Mouse (Mus musculus) intestine, postnatal 0 days (tissue): ENCODE measurements around the gene Plcb2. TPM values are rescaled to one million over a fixed set of nuclear protein-coding genes. Genes with fewer than 3 reads are reported as not detected.
A peak's percentile ranks its signal among the peaks of the same experiment; 100 is the strongest.

Experiments
- ATAC-seq: fragments of 200-750 bp; cut with Nextera tagmentation; 2 replicates; pipeline ENCODE4 v1.8.0; 2017; ENCODE audit warnings: mild to moderate bottlenecking, moderate TSS enrichment, moderate library complexity
- H3K27ac ChIP-seq: fragments of 300-500 bp; sonication (generic); 2 replicates; pipeline ENCODE4 v1.5.1; 2014; ENCODE audit warnings: mild to moderate bottlenecking, low read depth, low read length, moderate library complexity
- H3K27me3 ChIP-seq: fragments of 300-500 bp; sonication (generic); replicated peaks from 2 replicates; pipeline ENCODE4 v1.6.1; 2014; ENCODE audit warnings: low read length, mixed read lengths; ENCODE audit not compliant: control insufficient read depth, insufficient read depth
- H3K36me3 ChIP-seq: fragments of 300-500 bp; sonication (generic); 2 replicates; pipeline ENCODE4 v1.6.1; 2014; ENCODE audit warnings: mild to moderate bottlenecking, moderate library complexity; ENCODE audit not compliant: control insufficient read depth, insufficient read depth
- H3K4me1 ChIP-seq: fragments of 300-500 bp; sonication (generic); replicated peaks from 2 replicates; pipeline ENCODE4 v1.6.1; 2014; ENCODE audit warnings: antibody characterized with exemption, low read length, mixed read lengths; ENCODE audit not compliant: control insufficient read depth, insufficient read depth
- H3K4me2 ChIP-seq: fragments of 300-500 bp; sonication (generic); replicated peaks from 2 replicates; pipeline ENCODE4 v1.6.1; 2014; ENCODE audit warnings: low read depth, mild to moderate bottlenecking, moderate library complexity
- H3K4me3 ChIP-seq: fragments of 300-500 bp; sonication (generic); 2 replicates; pipeline ENCODE4 v1.5.1; 2014; ENCODE audit warnings: low read depth, low read length
- H3K9ac ChIP-seq: fragments of 300-500 bp; sonication (generic); 2 replicates; pipeline ENCODE4 v1.6.1; 2014; ENCODE audit warnings: mild to moderate bottlenecking, low read depth, low read length
- H3K9me3 ChIP-seq: fragments of 300-500 bp; sonication (generic); 2 replicates; pipeline ENCODE4 v1.6.1; 2016; ENCODE audit warnings: mixed run types; ENCODE audit not compliant: control insufficient read depth
- CTCF ChIP-seq: sonication (generic); IDR thresholded peaks from 2 replicates; pipeline ENCODE4 v1.5.1; 2016; ENCODE audit warnings: low read depth, mild to moderate bottlenecking, control low read depth, antibody characterized with exemption, moderate library complexity
- WGBS: fragments of 180-500 bp; shearing (Covaris S2); extraction: QIAGEN DNeasy Blood & Tissue Kit; methylation state at CpG from one replicate; pipeline ENCODE4 v1.1.7; 2014; 5-methylcytosine and 5-hydroxymethylcytosine counted together
- polyA plus RNA-seq: library from polyadenylated mRNA; unstranded; fragments of >200 nt; fragmentation: Nextera tagmentation; extraction: Ambion mirVana; gene quantifications from 2 replicates; pipeline ENCODE4 v1.2.1, GENCODE M21; 2015

Gene Plcb2
- polyA plus RNA-seq, 1 experiment from 2014 or later, result 0.59 TPM

DNA sequence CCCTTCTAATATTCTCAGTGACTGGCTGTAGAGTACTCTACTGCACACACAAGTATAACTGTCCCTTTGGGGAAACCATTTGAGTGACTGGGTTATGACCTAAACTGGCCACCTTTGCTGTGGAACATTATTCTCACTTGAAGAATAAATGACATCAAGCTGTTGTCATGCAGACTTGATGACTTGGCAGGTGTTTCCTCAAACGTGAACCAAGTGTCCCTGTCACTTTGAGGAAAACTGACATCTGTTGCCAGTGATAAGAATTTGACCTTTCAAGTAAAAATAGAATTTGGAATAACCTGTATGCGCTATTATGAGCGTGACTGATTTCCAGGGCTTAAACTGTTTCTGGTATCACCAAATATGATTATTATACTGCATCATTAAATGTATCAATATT, 12.1 kb upstream of the Plcb2 start:
- H3K36me3 ChIP-seq, result no peaks in the 10 kb centered on the region
- no peak overlapping the region for H3K4me2 ChIP-seq
- no peak for TF ChIP-seq CTCF
- H3K27me3 ChIP-seq, result peaks cover 6% of the 10 kb centered on the region; the same call in 1 of the 2 replicates
- WGBS, result 58% methylated on average over 3 of the region's 3 CpGs
- no peak overlapping the region for H3K9ac ChIP-seq
- no peaks in the 10 kb centered on the region for H3K4me1 ChIP-seq
- no peaks in the 10 kb centered on the region for H3K9me3 ChIP-seq
- ATAC-seq, result no peak
- H3K4me3 ChIP-seq, result no peak overlapping the region
- H3K27ac ChIP-seq, result no peak overlapping the region

DNA sequence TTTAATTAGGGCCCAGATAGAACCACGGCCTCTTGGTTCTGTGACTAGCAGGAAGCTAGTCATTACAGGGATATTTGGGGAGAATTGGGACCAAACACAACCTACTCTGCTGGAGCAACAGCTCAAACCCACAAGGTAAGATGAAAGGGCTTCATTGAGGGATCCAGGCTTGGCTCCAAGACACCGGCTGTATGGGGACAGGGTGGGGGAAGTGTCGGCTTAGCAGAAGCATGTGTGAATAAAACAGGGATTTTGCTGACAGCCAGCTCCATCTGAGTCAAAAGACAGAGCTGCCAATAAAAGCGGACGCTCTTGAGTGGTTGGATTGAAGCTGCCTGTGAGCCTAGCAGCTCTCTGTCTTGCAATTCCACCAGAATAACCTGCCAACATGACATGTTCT, 5.1 kb upstream of the Plcb2 start:
- Histone ChIP-seq H3K4me2 (no peak overlapping the region), H3K9ac (no peak overlapping the region), H3K27me3 (no peaks in the 10 kb centered on the region; the same call in 1 of the 2 replicates), H3K9me3 (no peaks in the 10 kb centered on the region), H3K4me1 (no peaks in the 10 kb centered on the region), H3K36me3 (no peaks in the 10 kb centered on the region), H3K4me3 (no peak overlapping the region), H3K27ac (no peak overlapping the region)
- TF ChIP-seq CTCF, result no peak
- WGBS, result 58% methylated on average over 5 of the region's 5 CpGs
- no peak for ATAC-seq

DNA sequence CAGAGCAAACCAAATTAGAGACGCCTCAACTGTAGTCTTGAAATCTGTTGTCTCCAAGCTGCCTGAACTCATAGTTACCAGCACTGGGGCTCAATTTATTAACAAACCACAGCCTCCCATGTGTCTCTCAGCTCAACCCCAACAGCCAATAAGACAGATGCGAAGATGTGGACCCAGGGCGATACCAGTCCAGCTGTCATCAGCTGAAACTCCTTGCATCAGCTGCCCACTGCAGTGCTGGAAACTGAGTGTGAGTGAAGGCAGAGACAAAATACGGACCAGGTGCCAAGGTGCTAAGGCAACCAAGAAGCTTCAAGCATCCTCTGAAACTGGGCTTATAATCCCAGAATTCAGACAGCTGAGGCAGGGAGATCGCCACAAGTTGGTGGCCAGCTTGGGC, 3.7 kb upstream of the Plcb2 start:
- 78% methylated on average over 5 of the region's 5 CpGs for WGBS
- Histone ChIP-seq H3K36me3 (no peaks in the 10 kb centered on the region), H3K4me1 (no peaks in the 10 kb centered on the region), H3K4me2 (no peak overlapping the region), H3K9ac (no peak overlapping the region), H3K27me3 (no peaks in the 10 kb centered on the region; the same call in 1 of the 2 replicates), H3K9me3 (no peaks in the 10 kb centered on the region), H3K4me3 (no peak overlapping the region), H3K27ac (no peak overlapping the region)
- no peak for TF ChIP-seq CTCF
- ATAC-seq, result no peak

DNA sequence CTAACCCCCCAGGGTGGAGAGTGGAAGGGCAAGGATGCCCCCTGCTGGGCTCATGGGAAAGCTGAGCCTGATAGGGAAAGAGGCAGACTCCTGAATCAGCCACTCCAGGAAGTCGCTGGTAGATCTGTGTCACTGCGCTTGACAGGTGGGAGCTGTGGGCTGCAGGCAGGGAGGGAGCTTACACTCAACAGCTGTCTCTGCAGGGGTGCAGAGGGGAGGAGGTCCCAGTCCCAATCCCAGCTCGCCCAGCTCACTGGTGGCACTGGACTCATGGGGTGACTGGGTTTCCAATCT, 2.3 kb upstream of the Plcb2 start:
- Histone ChIP-seq H3K9me3 (no peaks in the 10 kb centered on the region), H3K27me3 (no peaks in the 10 kb centered on the region), H3K4me3 (no peak overlapping the region), H3K36me3 (no peaks in the 10 kb centered on the region), H3K27ac (no peak overlapping the region), H3K4me2 (no peak overlapping the region), H3K4me1 (no peaks in the 10 kb centered on the region), H3K9ac (no peak overlapping the region)
- no peak for ATAC-seq
- 5% methylated on average over 3 of the region's 3 CpGs for WGBS
- peak; percentile 90 for TF ChIP-seq CTCF

DNA sequence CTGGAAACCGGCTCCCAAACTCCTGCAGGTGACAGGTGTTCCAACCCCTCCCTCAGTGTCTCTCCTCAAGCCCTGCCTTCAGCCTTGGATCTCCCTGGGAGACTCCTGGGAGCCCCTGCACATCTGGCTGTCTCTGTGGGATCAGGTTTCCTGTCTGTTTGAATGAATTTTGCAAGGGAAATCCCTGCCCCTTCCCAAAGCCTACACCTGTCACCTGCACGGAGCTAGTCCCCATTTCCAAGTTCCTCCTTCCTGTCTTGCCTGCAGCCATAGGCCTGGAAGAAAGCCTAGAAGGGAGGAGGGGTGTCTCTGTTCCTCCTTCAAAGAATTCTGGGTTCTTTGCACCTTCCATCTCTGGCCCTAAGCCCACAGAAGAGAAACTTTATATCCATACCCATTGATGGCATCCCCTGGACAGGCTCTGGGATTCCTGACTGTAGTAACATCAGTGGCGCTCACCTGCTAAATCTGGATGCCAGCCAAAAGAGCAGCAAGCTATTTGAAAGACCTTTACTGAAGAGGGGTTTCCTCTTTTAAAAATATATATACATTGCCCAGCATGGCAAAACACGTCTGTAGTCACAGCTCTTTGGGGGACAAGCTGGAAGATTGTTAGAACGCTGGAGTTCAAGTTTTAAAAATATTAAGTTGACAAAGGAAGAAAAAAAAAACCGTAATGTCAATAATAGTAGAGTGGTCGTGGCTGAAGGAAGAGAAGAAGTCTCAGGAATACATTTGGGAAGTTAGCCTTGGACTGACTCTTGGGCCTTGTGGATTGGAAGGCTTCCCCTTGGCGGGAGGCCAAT, 1.8 kb upstream of the Plcb2 start:
- 30% methylated on average over 8 of the region's 8 CpGs for WGBS
- no peak for ATAC-seq
- TF ChIP-seq CTCF, result no peak
- Histone ChIP-seq H3K27ac (no peak overlapping the region), H3K4me1 (no peaks in the 10 kb centered on the region), H3K9ac (no peak overlapping the region), H3K27me3 (0 out of 2 replicates have a peak, but pooled peaks cover 2% of the 10 kb centered on the region), H3K9me3 (no peaks in the 10 kb centered on the region), H3K4me2 (no peak overlapping the region), H3K4me3 (no peak overlapping the region), H3K36me3 (no peaks in the 10 kb centered on the region)

DNA sequence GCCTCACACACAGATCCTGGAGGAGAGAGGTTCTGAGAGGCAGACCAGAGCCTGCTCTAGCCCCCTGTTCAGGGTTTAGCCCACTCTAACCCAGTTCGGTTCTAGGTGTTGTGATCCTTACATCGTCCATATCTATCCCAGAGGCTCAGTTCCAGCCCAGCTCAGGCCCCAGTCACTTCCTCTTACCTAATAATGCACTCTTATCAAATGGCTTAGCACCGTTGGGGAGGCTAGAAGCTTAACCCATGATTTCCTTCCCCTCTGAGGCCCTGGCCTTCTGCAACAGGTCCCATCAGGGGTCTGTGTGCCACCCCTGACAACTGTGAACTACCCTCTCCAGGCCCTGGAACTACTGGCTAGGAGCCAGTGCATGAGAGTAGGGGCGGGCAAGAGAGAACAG, 956 bp upstream of the Plcb2 start:
- H3K4me1 ChIP-seq, result no peaks in the 10 kb centered on the region
- no peak overlapping the region for H3K9ac ChIP-seq
- 50% methylated on average over 4 of the region's 4 CpGs for WGBS
- ATAC-seq, result no peak
- no peak overlapping the region for H3K4me3 ChIP-seq
- no peaks in the 10 kb centered on the region for H3K36me3 ChIP-seq
- no peak overlapping the region; the same call in 1 of the 2 replicates for H3K4me2 ChIP-seq
- H3K27ac ChIP-seq, result peak overlapping the region; percentile 28; the same call in 1 of the 2 replicates
- peaks cover 4% of the 10 kb centered on the region; the same call in 1 of the 2 replicates for H3K27me3 ChIP-seq
- no peak for TF ChIP-seq CTCF
- no peaks in the 10 kb centered on the region for H3K9me3 ChIP-seq
